Mouse (Mus musculus) hindbrain, embryonic 11.5 days (tissue): ENCODE measurements around the gene Ckap5. TPM values are rescaled to one million over a fixed set of nuclear protein-coding genes. Genes with fewer than 3 reads are reported as not detected.

ENCODE experiments used
- ATAC-seq: fragments of 200-750 bp; cut with Nextera tagmentation; 2 replicates; pipeline ENCODE4 v1.8.0; 2017; ENCODE audit warnings: mild to moderate bottlenecking, moderate TSS enrichment, moderate library complexity; ENCODE audit not compliant: low FRiP score
- DNase-seq: peaks from one replicate; pipeline ENCODE4 v3.0.0-alpha.2; 2015; ENCODE audit warnings: low spot score
- H3K27ac ChIP-seq: fragments of 300-500 bp; sonication (generic); 2 replicates; pipeline ENCODE4 v1.5.1; 2014; ENCODE audit warnings: mild to moderate bottlenecking, low read depth, low read length
- H3K27me3 ChIP-seq: fragments of 300-500 bp; sonication (generic); 2 replicates; pipeline ENCODE4 v1.6.1; 2014; ENCODE audit warnings: mild to moderate bottlenecking, low read length, moderate library complexity, mixed read lengths; ENCODE audit not compliant: control insufficient read depth, insufficient read depth
- H3K36me3 ChIP-seq: fragments of 300-500 bp; sonication (generic); 2 replicates; pipeline ENCODE4 v1.6.1; 2014; ENCODE audit warnings: mild to moderate bottlenecking, low read length, moderate library complexity, mixed read lengths; ENCODE audit not compliant: control insufficient read depth, insufficient read depth
- H3K4me1 ChIP-seq: fragments of 300-500 bp; sonication (generic); replicated peaks from 2 replicates; pipeline ENCODE4 v1.6.1; 2014; ENCODE audit warnings: low read length, mixed read lengths; ENCODE audit not compliant: control insufficient read depth, insufficient read depth
- H3K4me2 ChIP-seq: fragments of 300-500 bp; sonication (generic); replicated peaks from 2 replicates; pipeline ENCODE4 v1.6.1; 2014; ENCODE audit warnings: mild to moderate bottlenecking, low read depth, low read length
- H3K4me3 ChIP-seq: fragments of 300-500 bp; sonication (generic); 2 replicates; pipeline ENCODE4 v1.5.1; 2014; ENCODE audit warnings: low read depth, low read length
- H3K9ac ChIP-seq: fragments of 300-500 bp; sonication (generic); 2 replicates; pipeline ENCODE4 v1.6.1; 2014; ENCODE audit warnings: low read depth, low read length
- H3K9me3 ChIP-seq: fragments of 300-500 bp; sonication (generic); 2 replicates; pipeline ENCODE4 v1.6.1; 2016; ENCODE audit warnings: low read length; ENCODE audit not compliant: control insufficient read depth
- WGBS: fragments of 180-500 bp; shearing (Covaris S2); extraction: QIAGEN DNeasy Blood & Tissue Kit; methylation state at CpG from one replicate; pipeline ENCODE4 v1.1.7; 2014; 5-methylcytosine and 5-hydroxymethylcytosine counted together
- polyA plus RNA-seq: library from polyadenylated mRNA; unstranded; fragments of >200 nt; fragmentation: Nextera tagmentation; extraction: Ambion mirVana; gene quantifications from 2 replicates; pipeline ENCODE4 v1.2.1, GENCODE M21; 2014

Gene Ckap5
- polyA plus RNA-seq, 1 experiment from 2014 or later, result 171 TPM

DNA sequence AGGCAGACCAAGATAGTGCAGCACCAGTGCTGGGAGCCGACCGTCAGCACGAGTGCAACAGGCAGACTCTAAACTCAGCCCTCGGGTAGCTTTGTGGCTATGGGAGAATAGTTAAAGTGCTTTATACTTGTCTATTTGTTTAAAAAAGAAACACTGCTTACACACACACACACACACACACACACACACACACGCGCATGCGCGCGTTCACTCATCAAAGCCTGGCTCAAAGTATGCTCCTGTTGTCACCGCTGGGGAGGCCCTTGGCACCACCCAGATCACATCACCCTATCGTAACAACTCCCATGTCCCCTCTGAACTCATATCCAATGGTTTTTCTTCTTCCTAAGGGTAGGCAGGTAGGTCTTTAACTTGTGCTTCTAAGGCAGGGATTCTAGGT lies 117.5 kb downstream of the Ckap5 start:
- no peaks in the 10 kb centered on the region for H3K27me3 ChIP-seq
- H3K9me3 ChIP-seq, result no peaks in the 10 kb centered on the region
- H3K36me3 ChIP-seq, result peaks cover 19% of the 10 kb centered on the region
- ATAC-seq (no peak), DNase-seq (no peak)
- no peak overlapping the region for H3K4me2 ChIP-seq
- WGBS, result 95% methylated on average over 11 of the region's 11 CpGs
- no peak overlapping the region for H3K27ac ChIP-seq
- H3K9ac ChIP-seq, result no peak overlapping the region
- no peaks in the 10 kb centered on the region for H3K4me1 ChIP-seq
- H3K4me3 ChIP-seq, result no peak overlapping the region

DNA sequence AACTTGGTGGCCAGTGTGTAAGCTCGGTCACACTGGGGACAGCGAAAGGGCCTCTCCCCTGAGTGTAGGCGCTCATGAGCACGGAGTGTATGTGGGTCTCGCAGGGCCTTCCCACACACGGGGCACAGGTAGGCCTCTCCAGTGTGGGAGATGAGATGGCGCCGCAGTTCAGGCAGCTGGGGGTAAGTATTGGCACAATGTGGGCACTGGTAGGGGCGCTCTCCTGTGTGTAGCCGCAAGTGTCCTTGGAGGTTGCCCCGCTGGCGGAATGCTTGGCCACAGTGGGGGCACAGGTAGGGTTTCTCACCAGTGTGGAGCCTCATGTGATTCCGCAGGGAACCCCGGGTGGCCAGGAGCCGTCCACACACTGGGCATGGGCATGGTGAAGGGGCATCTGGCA lies 118.8 kb downstream of the Ckap5 start:
- ATAC-seq (no peak), DNase-seq (no peak)
- WGBS, result 97% methylated on average over 15 of the region's 15 CpGs
- H3K4me3 ChIP-seq, result no peak overlapping the region
- no peaks in the 10 kb centered on the region for H3K27me3 ChIP-seq
- H3K9me3 ChIP-seq, result no peaks in the 10 kb centered on the region
- H3K27ac ChIP-seq, result no peak overlapping the region
- H3K9ac ChIP-seq, result no peak overlapping the region
- H3K36me3 ChIP-seq, result peaks cover 19% of the 10 kb centered on the region
- H3K4me2 ChIP-seq, result no peak overlapping the region
- no peaks in the 10 kb centered on the region for H3K4me1 ChIP-seq

GRCm38 (mm10) chr2:91645811-91646210 lies 119.2 kb downstream of the Ckap5 start:
- no peak overlapping the region for H3K4me3 ChIP-seq
- no peak for ATAC-seq
- H3K36me3 ChIP-seq, result peaks cover 19% of the 10 kb centered on the region
- no peaks in the 10 kb centered on the region for H3K9me3 ChIP-seq
- no peak for DNase-seq
- no peaks in the 10 kb centered on the region for H3K4me1 ChIP-seq
- H3K9ac ChIP-seq, result no peak overlapping the region
- no peak overlapping the region for H3K4me2 ChIP-seq
- no peak overlapping the region for H3K27ac ChIP-seq
- no peaks in the 10 kb centered on the region for H3K27me3 ChIP-seq
- WGBS, result 93% methylated on average over 11 of the region's 11 CpGs

DNA sequence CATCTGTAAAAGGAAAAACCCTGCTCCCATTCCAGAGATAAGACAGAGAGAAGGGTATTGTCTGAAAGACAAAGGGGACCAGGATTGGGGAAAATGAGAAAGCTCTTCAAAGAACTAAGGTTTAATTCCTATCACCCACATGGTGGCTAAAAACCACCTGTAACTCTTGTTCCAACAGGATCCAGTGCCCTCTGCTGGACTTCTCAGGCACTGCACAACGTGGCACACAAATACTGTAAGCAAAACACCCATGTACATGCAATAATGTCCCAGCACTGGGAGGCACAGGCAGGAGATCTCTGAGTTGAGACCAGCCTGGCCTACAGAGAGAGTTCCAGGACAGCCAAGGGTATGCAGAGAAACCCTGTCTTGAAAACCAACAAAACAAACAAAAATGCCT lies 120.2 kb downstream of the Ckap5 start:
- peak; percentile 81 for DNase-seq

GRCm38 (mm10) chr2:91649152-91649551 lies 122.6 kb downstream of the Ckap5 start:
- H3K27ac ChIP-seq, result peak overlapping the region; percentile 78
- 0 out of 2 replicates have a peak, but pooled peaks cover 2% of the 10 kb centered on the region for H3K4me1 ChIP-seq
- peak overlapping the region; percentile 75 for H3K4me3 ChIP-seq
- 5% methylated on average over 15 of the region's 15 CpGs for WGBS
- ATAC-seq (peak; percentile 28; the same call in 1 of the 2 replicates), DNase-seq (no peak)
- no peaks in the 10 kb centered on the region for H3K9me3 ChIP-seq
- H3K9ac ChIP-seq, result peak overlapping the region; percentile 91
- H3K4me2 ChIP-seq, result peak overlapping the region; percentile 97
- H3K36me3 ChIP-seq, result peaks cover 15% of the 10 kb centered on the region
- no peaks in the 10 kb centered on the region for H3K27me3 ChIP-seq

More for the DNA sequence above, 120.2 kb downstream of the Ckap5 start:
- Histone ChIP-seq H3K27me3 (no peaks in the 10 kb centered on the region), H3K9me3 (no peaks in the 10 kb centered on the region), H3K4me2 (no peak overlapping the region), H3K4me1 (0 out of 2 replicates have a peak, but pooled peaks cover 2% of the 10 kb centered on the region), H3K9ac (no peak overlapping the region), H3K27ac (no peak overlapping the region), H3K36me3 (peaks cover 19% of the 10 kb centered on the region), H3K4me3 (no peak overlapping the region)
- no peak for ATAC-seq
- 14% methylated on average over 1 of the region's 1 CpGs for WGBS

- WGBS, result under 1% methylated on average over 44 of the region's 44 CpGs
Observed at GRCm38 (mm10) chr2:91649553-91650359, 123.2 kb downstream of the Ckap5 start, which contains the start of the genes Zfp408 and Arhgap1. Gene Zfp408 (minus strand): TSS chr2:91649791. Gene Arhgap1 (plus strand): TSS chr2:91649860.

DNA sequence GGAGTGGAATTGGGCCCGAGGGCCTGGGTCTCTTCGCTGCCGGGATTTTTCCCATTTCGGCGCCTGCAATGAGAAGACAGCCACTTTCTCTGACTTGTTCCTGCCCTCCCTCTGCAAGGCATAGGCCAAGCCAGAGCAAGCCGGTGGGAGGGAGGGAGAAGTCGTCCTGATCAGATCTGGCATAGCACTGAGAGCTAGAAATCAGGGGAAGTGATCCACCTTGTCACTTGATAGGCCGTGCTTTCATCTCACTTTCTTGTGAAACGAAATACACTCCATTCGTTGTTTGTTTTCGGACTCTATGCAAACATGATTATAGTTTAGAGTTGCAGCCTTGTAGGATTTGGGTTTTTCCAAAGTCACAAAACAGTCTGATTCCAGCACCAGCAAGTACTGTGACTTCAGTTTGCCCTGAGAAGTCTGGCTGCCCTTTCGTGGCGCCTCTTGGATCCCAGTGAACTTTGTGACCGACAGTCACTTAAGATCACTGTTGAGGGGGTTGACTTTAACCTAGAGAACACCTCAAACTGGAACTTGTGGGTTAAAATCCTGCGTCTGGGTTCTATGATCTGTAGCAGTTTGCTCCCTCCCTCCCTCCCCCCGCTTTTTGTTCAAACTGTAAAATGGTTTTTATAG lies 123.9 kb downstream of the Ckap5 start:
- Histone ChIP-seq H3K9me3 (no peaks in the 10 kb centered on the region), H3K4me3 (peak overlapping the region; percentile 75), H3K27ac (no peak overlapping the region), H3K9ac (peak overlapping the region; percentile 54), H3K4me2 (peak overlapping the region; percentile 97), H3K27me3 (no peaks in the 10 kb centered on the region), H3K4me1 (0 out of 2 replicates have a peak, but pooled peaks cover 2% of the 10 kb centered on the region), H3K36me3 (peaks cover 7% of the 10 kb centered on the region)
- no peak for DNase-seq
- peak; percentile 65; the same call in 1 of the 2 replicates for ATAC-seq
- 18% methylated on average over 16 of the region's 16 CpGs for WGBS

More at GRCm38 (mm10) chr2:91649553-91650359, 123.2 kb downstream of the Ckap5 start, which contains the start of the genes Zfp408 and Arhgap1:
- no peaks in the 10 kb centered on the region for H3K27me3 ChIP-seq
- DNase-seq (peak; percentile 98), ATAC-seq (peak; percentile 92)
- H3K36me3 ChIP-seq, result peaks cover 13% of the 10 kb centered on the region
- H3K9me3 ChIP-seq, result no peaks in the 10 kb centered on the region
- H3K4me3 ChIP-seq, result peak within 1 kb of the TSS; percentile 75
- peak within 1 kb of the TSS; percentile 91 for H3K9ac ChIP-seq
- H3K27ac ChIP-seq, result peak within 1 kb of the TSS; percentile 78
- H3K4me2 ChIP-seq, result peak within 1 kb of the TSS; percentile 97
- 0 out of 2 replicates have a peak, but pooled peaks cover 2% of the 10 kb centered on the region for H3K4me1 ChIP-seq

DNA sequence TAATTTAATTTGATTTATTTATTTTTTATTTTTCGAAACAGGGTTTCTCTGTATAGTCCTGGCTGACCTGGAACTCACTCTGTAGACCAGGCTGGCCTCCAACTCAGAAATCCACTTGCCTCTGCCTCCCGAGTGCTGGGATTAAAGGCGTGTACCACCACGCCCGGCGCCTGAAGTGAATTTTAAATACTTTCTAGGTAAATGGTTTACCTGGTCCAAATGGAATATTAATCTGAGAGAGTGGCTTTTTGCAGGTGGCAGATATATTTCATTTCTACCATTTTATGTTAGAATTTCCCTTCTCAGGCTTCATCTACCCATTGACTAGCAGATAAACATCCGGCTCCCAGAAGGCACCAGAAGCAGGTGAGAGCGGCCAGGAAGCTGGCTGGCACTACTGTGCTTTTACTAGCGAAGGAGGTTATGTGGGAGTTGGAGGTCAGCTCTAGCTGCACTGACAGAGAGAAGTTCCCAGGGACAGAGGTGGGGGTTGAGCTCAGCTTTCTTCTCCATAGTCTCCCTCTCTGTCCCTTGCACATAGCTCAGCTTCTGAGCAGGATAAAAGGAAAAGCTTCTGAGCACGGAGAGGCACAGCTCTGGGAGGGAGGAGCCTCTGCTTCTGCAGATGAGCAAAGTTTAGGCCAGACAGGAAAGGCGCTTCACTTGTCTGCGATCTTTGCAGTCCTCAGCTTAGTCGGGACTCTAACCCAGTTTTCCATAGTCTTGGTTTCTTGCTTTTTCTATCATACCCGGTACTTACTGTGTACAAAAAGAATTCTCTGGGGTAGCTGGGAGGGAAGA lies 125.1 kb downstream of the Ckap5 start:
- Histone ChIP-seq H3K36me3 (peaks cover under 1% of the 10 kb centered on the region; the same call in 1 of the 2 replicates), H3K4me1 (0 out of 2 replicates have a peak, but pooled peaks cover 2% of the 10 kb centered on the region), H3K4me2 (no peak overlapping the region), H3K27me3 (no peaks in the 10 kb centered on the region), H3K27ac (no peak overlapping the region), H3K4me3 (no peak overlapping the region), H3K9ac (no peak overlapping the region), H3K9me3 (no peaks in the 10 kb centered on the region)
- DNase-seq (no peak), ATAC-seq (no peak)
- WGBS, result 90% methylated on average over 14 of the region's 14 CpGs
